Mouse (Mus musculus): ENCODE results near the gene Gna15. TPM values are rescaled to one million over a fixed set of nuclear protein-coding genes. Genes with fewer than 3 reads are reported as not detected.

Gene Gna15
- polyA plus RNA-seq, 1 experiment from 2014 or later = 4.6 TPM

GRCm38 (mm10) chr10:81469253-81469652 lies 54.8 kb downstream of the Gna15 start:
- Histone ChIP-seq H3K36me3 (ENCODE audit: insufficient read depth, low read length) (no peaks in the 10 kb centered on the region), H3K27me3 (replicated peaks; ENCODE audit: insufficient read depth, low read length) (peaks cover 17% of the 10 kb centered on the region), H3K4me2 (replicated peaks; ENCODE audit: low read depth, low read length) (no peak overlapping the region), H3K27ac (ENCODE audit: low read length) (no peak overlapping the region), H3K4me3 (ENCODE audit: low read depth, low read length) (no peak overlapping the region), H3K9ac (replicated peaks; ENCODE audit: low read depth) (no peak overlapping the region), H3K4me1 (ENCODE audit: insufficient read depth, low read depth, low read length) (no peaks in the 10 kb centered on the region), H3K9me3 (ENCODE audit: low read length) (no peaks in the 10 kb centered on the region)
- no peak for ATAC-seq
- 76% methylated on average over 5 of the region's 5 CpGs for WGBS
- DNase-seq (ENCODE audit: low spot score) = no peak
- TF ChIP-seq EP300 (IDR thresholded peaks at IDR 0.05) = no peak
- TF ChIP-seq CTCF (IDR thresholded peaks at IDR 0.05) = no peak

DNA sequence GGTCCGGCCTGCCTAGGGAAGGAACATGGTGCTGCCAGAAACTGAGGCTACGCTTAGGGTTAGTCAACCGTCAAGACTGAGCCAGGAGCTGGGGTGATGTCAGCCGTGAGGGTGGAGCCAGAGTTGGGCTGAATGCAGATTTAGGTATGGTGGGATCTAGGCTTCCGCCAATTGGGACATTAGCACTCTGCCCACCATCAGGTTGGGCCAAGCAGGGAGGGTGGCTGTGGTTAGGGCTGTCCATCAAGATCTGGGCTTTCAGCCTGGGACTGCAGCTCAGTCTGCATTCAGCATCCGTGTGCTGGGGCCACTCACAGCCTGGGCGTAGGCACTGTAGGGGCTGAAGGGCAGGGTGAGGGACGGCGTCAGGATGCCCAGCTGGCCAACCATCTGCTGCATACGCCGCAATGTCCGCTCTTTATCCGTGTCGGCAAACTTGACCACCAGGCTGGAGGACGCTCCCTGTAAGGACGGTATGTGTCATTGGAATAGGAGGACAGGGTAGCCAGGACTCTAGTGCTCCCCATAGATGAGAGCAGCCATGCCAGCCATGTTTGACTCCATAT lies 56.3 kb downstream of the Gna15 start:
- Histone ChIP-seq H3K9me3 (ENCODE audit: low read length) (no peaks in the 10 kb centered on the region), H3K27ac (ENCODE audit: low read length) (no peak overlapping the region), H3K4me1 (ENCODE audit: insufficient read depth, low read depth, low read length) (no peaks in the 10 kb centered on the region), H3K27me3 (replicated peaks; ENCODE audit: insufficient read depth, low read length) (peaks cover 6% of the 10 kb centered on the region), H3K4me2 (replicated peaks; ENCODE audit: low read depth, low read length) (no peak overlapping the region), H3K36me3 (ENCODE audit: insufficient read depth, low read length) (no peaks in the 10 kb centered on the region), H3K9ac (replicated peaks; ENCODE audit: low read depth) (no peak overlapping the region), H3K4me3 (ENCODE audit: low read depth, low read length) (no peak overlapping the region)
- no peak for ATAC-seq
- DNase-seq (ENCODE audit: low spot score) = no peak
- TF ChIP-seq EP300 (IDR thresholded peaks at IDR 0.05) (no peak), CTCF (IDR thresholded peaks at IDR 0.05) (no peak)
- WGBS = 83% methylated on average over 16 of the region's 16 CpGs

DNA sequence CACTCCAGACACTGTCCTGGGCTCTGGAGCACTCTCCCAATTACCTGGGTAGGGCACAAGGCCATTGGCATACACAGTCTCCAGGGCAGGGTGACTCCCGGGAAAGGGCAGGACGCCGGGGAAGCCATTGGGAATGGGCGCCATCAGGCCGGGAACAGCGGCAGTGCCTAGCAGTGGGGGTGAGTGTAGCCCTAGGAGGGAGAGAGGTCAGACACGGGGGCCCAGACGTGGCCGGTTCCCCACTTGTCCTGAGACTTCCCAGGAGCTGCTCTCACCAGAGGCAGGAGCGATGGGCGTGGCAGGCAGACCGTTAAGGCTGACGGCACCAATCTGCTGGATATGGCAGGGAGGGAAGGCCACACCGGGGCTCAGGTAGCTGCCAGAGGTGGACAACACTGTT lies 57.1 kb downstream of the Gna15 start:
- no peak for ATAC-seq
- Histone ChIP-seq H3K4me3 (ENCODE audit: low read depth, low read length) (no peak overlapping the region), H3K4me1 (ENCODE audit: insufficient read depth, low read depth, low read length) (no peaks in the 10 kb centered on the region), H3K27ac (ENCODE audit: low read length) (no peak overlapping the region), H3K27me3 (replicated peaks; ENCODE audit: insufficient read depth, low read length) (peaks cover 11% of the 10 kb centered on the region), H3K9ac (replicated peaks; ENCODE audit: low read depth) (no peak overlapping the region), H3K4me2 (replicated peaks; ENCODE audit: low read depth, low read length) (no peak overlapping the region), H3K9me3 (ENCODE audit: low read length) (no peaks in the 10 kb centered on the region), H3K36me3 (ENCODE audit: insufficient read depth, low read length) (no peaks in the 10 kb centered on the region)
- WGBS = 54% methylated on average over 14 of the region's 14 CpGs
- TF ChIP-seq EP300 (IDR thresholded peaks at IDR 0.05) = no peak
- TF ChIP-seq CTCF (IDR thresholded peaks at IDR 0.05) = no peak
- DNase-seq (ENCODE audit: low spot score) = no peak

GRCm38 (mm10) chr10:81466066-81466465 lies 58.0 kb downstream of the Gna15 start:
- DNase-seq (ENCODE audit: low spot score) = no peak
- ATAC-seq = no peak
- H3K36me3 ChIP-seq (ENCODE audit: insufficient read depth, low read length) = no peaks in the 10 kb centered on the region
- 62% methylated on average over 2 of the region's 2 CpGs for WGBS
- TF ChIP-seq EP300 (IDR thresholded peaks at IDR 0.05) (no peak), CTCF (IDR thresholded peaks at IDR 0.05) (no peak)
- H3K4me3 ChIP-seq (ENCODE audit: low read depth, low read length) = no peak overlapping the region
- H3K27ac ChIP-seq (ENCODE audit: low read length) = no peak overlapping the region
- H3K4me2 ChIP-seq (replicated peaks; ENCODE audit: low read depth, low read length) = no peak overlapping the region
- H3K9ac ChIP-seq (replicated peaks; ENCODE audit: low read depth) = no peak overlapping the region
- no peaks in the 10 kb centered on the region for H3K4me1 ChIP-seq (ENCODE audit: insufficient read depth, low read depth, low read length)
- no peaks in the 10 kb centered on the region for H3K9me3 ChIP-seq (ENCODE audit: low read length)
- H3K27me3 ChIP-seq (replicated peaks; ENCODE audit: insufficient read depth, low read length) = peaks cover 11% of the 10 kb centered on the region

GRCm38 (mm10) chr10:81465265-81465645 lies 58.8 kb downstream of the Gna15 start:
- no peaks in the 10 kb centered on the region for H3K4me1 ChIP-seq (ENCODE audit: insufficient read depth, low read depth, low read length)
- H3K4me2 ChIP-seq (replicated peaks; ENCODE audit: low read depth, low read length) = no peak overlapping the region
- WGBS = 7% methylated on average over 5 of the region's 5 CpGs
- peak; percentile 78 for ATAC-seq
- peaks cover 14% of the 10 kb centered on the region for H3K27me3 ChIP-seq (replicated peaks; ENCODE audit: insufficient read depth, low read length)
- TF ChIP-seq CTCF (IDR thresholded peaks at IDR 0.05) = peak; percentile 18; the same call in 1 of the 2 replicates
- TF ChIP-seq EP300 (IDR thresholded peaks at IDR 0.05) = no peak
- H3K9me3 ChIP-seq (ENCODE audit: low read length) = no peaks in the 10 kb centered on the region
- H3K9ac ChIP-seq (replicated peaks; ENCODE audit: low read depth) = no peak overlapping the region
- DNase-seq (ENCODE audit: low spot score) = peak; percentile 75
- H3K4me3 ChIP-seq (ENCODE audit: low read depth, low read length) = no peak overlapping the region
- no peak overlapping the region for H3K27ac ChIP-seq (ENCODE audit: low read length)
- H3K36me3 ChIP-seq (ENCODE audit: insufficient read depth, low read length) = no peaks in the 10 kb centered on the region

GRCm38 (mm10) chr10:81464405-81465264 lies 59.4 kb downstream of the Gna15 start:
- peak; percentile 78 for DNase-seq (ENCODE audit: low spot score)

More at GRCm38 (mm10) chr10:81464405-81465264, 59.4 kb downstream of the Gna15 start:
- Histone ChIP-seq H3K36me3 (ENCODE audit: insufficient read depth, low read length) (no peaks in the 10 kb centered on the region), H3K9ac (replicated peaks; ENCODE audit: low read depth) (no peak overlapping the region), H3K4me3 (ENCODE audit: low read depth, low read length) (peak overlapping the region; percentile 14; the same call in 1 of the 2 replicates), H3K27ac (ENCODE audit: low read length) (no peak overlapping the region), H3K4me1 (ENCODE audit: insufficient read depth, low read depth, low read length) (no peaks in the 10 kb centered on the region), H3K4me2 (replicated peaks; ENCODE audit: low read depth, low read length) (peak overlapping the region; percentile 30; the same call in 1 of the 2 replicates), H3K27me3 (replicated peaks; ENCODE audit: insufficient read depth, low read length) (peaks cover 19% of the 10 kb centered on the region), H3K9me3 (ENCODE audit: low read length) (no peaks in the 10 kb centered on the region)
- TF ChIP-seq EP300 (IDR thresholded peaks at IDR 0.05) = no peak
- no peak for TF ChIP-seq CTCF (IDR thresholded peaks at IDR 0.05)
- ATAC-seq = peak; percentile 86
- WGBS = 3% methylated on average over 29 of the region's 33 CpGs
